Mouse (Mus musculus) E14TG2a.4 (cell line): ENCODE measurements at regions not wholly inside any gene's neighbourhood (a gene's known extent, or its start where the extent isn't known, plus 50 kb on each side); places are given as distances from the start of the nearest gene placed in this dataset.

Experiments used
- CTCF ChIP-seq: conservative IDR thresholded peaks from 2 replicates; pipeline ENCODE4 v1.5.1; 2014; ENCODE audit warnings: low read length
- NANOG ChIP-seq: IDR thresholded peaks from 2 replicates; pipeline ENCODE4 v1.6.1; 2014; ENCODE audit warnings: borderline replicate concordance, low read length, mixed read lengths
- POU5F1 ChIP-seq: IDR thresholded peaks from 2 replicates; pipeline ENCODE4 v1.6.1; 2014; ENCODE audit warnings: low read length, borderline replicate concordance

GRCm38 (mm10) chr1:128711121-128711520 is 119.0 kb upstream of the Cxcr4 start:
- TF ChIP-seq CTCF (no peak), NANOG (no peak), POU5F1 (no peak)
